Mouse (Mus musculus) embryonic facial prominence, embryonic 15.5 days (tissue): ENCODE data around the gene Polr3f. TPM values are rescaled to one million over a fixed set of nuclear protein-coding genes. Genes with fewer than 3 reads are reported as not detected.

Source experiments
- ATAC-seq: fragments of 200-750 bp; cut with Nextera tagmentation; 2 replicates; pipeline ENCODE4 v1.8.0; 2017; ENCODE audit warnings: low read depth, moderate TSS enrichment; ENCODE audit not compliant: insufficient number of reproducible peaks, low FRiP score, low TSS enrichment
- H3K27ac ChIP-seq: fragments of 300-500 bp; sonication (generic); replicated peaks from 2 replicates; pipeline ENCODE4 v1.5.1; 2015; ENCODE audit warnings: mild to moderate bottlenecking, inconsistent platforms
- H3K27me3 ChIP-seq: fragments of 300-500 bp; sonication (generic); 2 replicates; pipeline ENCODE4 v1.6.1; 2015; ENCODE audit warnings: inconsistent platforms
- H3K36me3 ChIP-seq: fragments of 300-500 bp; sonication (generic); 2 replicates; pipeline ENCODE4 v1.6.1; 2015; ENCODE audit warnings: mild to moderate bottlenecking, inconsistent platforms
- H3K4me1 ChIP-seq: fragments of 300-500 bp; sonication (generic); 2 replicates; pipeline ENCODE4 v1.6.1; 2015; ENCODE audit warnings: inconsistent platforms
- H3K4me2 ChIP-seq: fragments of 300-500 bp; sonication (generic); replicated peaks from 2 replicates; pipeline ENCODE4 v1.6.1; 2015; ENCODE audit warnings: mild to moderate bottlenecking, inconsistent platforms
- H3K4me3 ChIP-seq: fragments of 300-500 bp; sonication (generic); replicated peaks from 2 replicates; pipeline ENCODE4 v1.5.1; 2015; ENCODE audit warnings: mild to moderate bottlenecking, inconsistent platforms
- H3K9ac ChIP-seq: fragments of 300-500 bp; sonication (generic); 2 replicates; pipeline ENCODE4 v1.6.1; 2015; ENCODE audit warnings: inconsistent platforms
- H3K9me3 ChIP-seq: fragments of 300-500 bp; sonication (generic); replicated peaks from 2 replicates; pipeline ENCODE4 v1.6.1; 2016; ENCODE audit warnings: inconsistent platforms
- WGBS: fragments of 180-500 bp; shearing (Covaris S2); methylation state at CpG from one replicate; pipeline ENCODE4 v1.1.7; 2015; 5-methylcytosine and 5-hydroxymethylcytosine counted together
- polyA plus RNA-seq: library from polyadenylated mRNA; unstranded; fragments of >200 nt; fragmentation: Nextera tagmentation; extraction: Ambion mirVana; gene quantifications from 2 replicates; pipeline ENCODE4 v1.2.1, GENCODE M21; 2015

Gene Polr3f
- polyA plus RNA-seq = 22.6 and 26.0 TPM in 2 replicates

GRCm38 (mm10) chr2:144526981-144527820 is at the start of gene Polr3f, which contains the start of gene Dzank1:
Polr3f (plus strand) TSS chr2:144527718.
Dzank1 (minus strand) TSS chr2:144527414.
- Histone ChIP-seq H3K27ac (peak within 1 kb of the TSS; percentile 93), H3K27me3 (peaks cover 7% of the 10 kb centered on the region; the same call in 1 of the 2 replicates), H3K4me3 (peak within 1 kb of the TSS; percentile 72), H3K9me3 (no peaks in the 10 kb centered on the region), H3K36me3 (peaks cover 8% of the 10 kb centered on the region), H3K4me1 (peaks cover 14% of the 10 kb centered on the region; the same call in 1 of the 2 replicates), H3K4me2 (peak within 1 kb of the TSS; percentile 90), H3K9ac (peak within 1 kb of the TSS; percentile 86)
- WGBS = 1% methylated on average over 56 of the region's 56 CpGs
- peak; percentile 96 for ATAC-seq

GRCm38 (mm10) chr2:144479421-144479820 is 48.1 kb upstream of the Polr3f start:
- Histone ChIP-seq H3K36me3 (no peaks in the 10 kb centered on the region), H3K27me3 (no peaks in the 10 kb centered on the region), H3K9me3 (no peaks in the 10 kb centered on the region), H3K4me2 (no peak overlapping the region), H3K4me3 (no peak overlapping the region), H3K27ac (no peak overlapping the region), H3K4me1 (no peaks in the 10 kb centered on the region), H3K9ac (no peak overlapping the region)
- ATAC-seq = no peak
- WGBS = 67% methylated on average over 2 of the region's 2 CpGs

- ATAC-seq = no peak
These were observed 43.4 kb upstream of the Polr3f start for GRCm38 (mm10) chr2:144484084-144484483.

GRCm38 (mm10) chr2:144485439-144485838 is 42.1 kb upstream of the Polr3f start:
- no peak overlapping the region for H3K27ac ChIP-seq
- H3K4me1 ChIP-seq = peaks cover 11% of the 10 kb centered on the region; the same call in 1 of the 2 replicates
- H3K4me2 ChIP-seq = no peak overlapping the region
- H3K4me3 ChIP-seq = no peak overlapping the region
- no peaks in the 10 kb centered on the region for H3K36me3 ChIP-seq
- H3K27me3 ChIP-seq = no peaks in the 10 kb centered on the region
- WGBS = 82% methylated on average over 7 of the region's 7 CpGs
- H3K9me3 ChIP-seq = no peaks in the 10 kb centered on the region
- H3K9ac ChIP-seq = no peak overlapping the region
- ATAC-seq = no peak

More at GRCm38 (mm10) chr2:144484084-144484483, 43.4 kb upstream of the Polr3f start:
- no peaks in the 10 kb centered on the region for H3K27me3 ChIP-seq
- no peak overlapping the region for H3K9ac ChIP-seq
- H3K4me3 ChIP-seq = no peak overlapping the region
- no peak overlapping the region for H3K27ac ChIP-seq
- no peaks in the 10 kb centered on the region for H3K36me3 ChIP-seq
- peaks cover 11% of the 10 kb centered on the region; the same call in 1 of the 2 replicates for H3K4me1 ChIP-seq
- 21% methylated on average over 1 of the region's 1 CpGs for WGBS
- H3K9me3 ChIP-seq = no peaks in the 10 kb centered on the region
- no peak overlapping the region for H3K4me2 ChIP-seq

GRCm38 (mm10) chr2:144487476-144487875 is 40.0 kb upstream of the Polr3f start:
- peak; percentile 76 for ATAC-seq
- Histone ChIP-seq H3K9me3 (no peaks in the 10 kb centered on the region), H3K36me3 (no peaks in the 10 kb centered on the region), H3K4me3 (no peak overlapping the region), H3K27ac (no peak overlapping the region), H3K9ac (no peak overlapping the region), H3K27me3 (no peaks in the 10 kb centered on the region), H3K4me2 (no peak overlapping the region), H3K4me1 (peaks cover 11% of the 10 kb centered on the region; the same call in 1 of the 2 replicates)
- 44% methylated on average over 6 of the region's 6 CpGs for WGBS

GRCm38 (mm10) chr2:144489342-144489741 is 38.2 kb upstream of the Polr3f start:
- WGBS = 83% methylated on average over 5 of the region's 5 CpGs

GRCm38 (mm10) chr2:144502134-144502533 is 25.4 kb upstream of the Polr3f start:
- no peak overlapping the region for H3K4me2 ChIP-seq
- no peak overlapping the region for H3K27ac ChIP-seq
- no peaks in the 10 kb centered on the region for H3K36me3 ChIP-seq
- H3K9me3 ChIP-seq = no peaks in the 10 kb centered on the region
- no peak overlapping the region for H3K9ac ChIP-seq
- H3K27me3 ChIP-seq = no peaks in the 10 kb centered on the region
- no peaks in the 10 kb centered on the region for H3K4me1 ChIP-seq
- ATAC-seq = no peak
- WGBS = 78% methylated on average over 6 of the region's 6 CpGs
- H3K4me3 ChIP-seq = no peak overlapping the region

More at GRCm38 (mm10) chr2:144489342-144489741, 38.2 kb upstream of the Polr3f start:
- H3K9ac ChIP-seq = no peak overlapping the region
- H3K27ac ChIP-seq = no peak overlapping the region
- no peaks in the 10 kb centered on the region for H3K9me3 ChIP-seq
- H3K4me2 ChIP-seq = no peak overlapping the region
- no peaks in the 10 kb centered on the region for H3K36me3 ChIP-seq
- ATAC-seq = no peak
- H3K4me1 ChIP-seq = peaks cover 11% of the 10 kb centered on the region; the same call in 1 of the 2 replicates
- H3K27me3 ChIP-seq = no peaks in the 10 kb centered on the region
- no peak overlapping the region for H3K4me3 ChIP-seq

GRCm38 (mm10) chr2:144514619-144515018 is 12.9 kb upstream of the Polr3f start:
- ATAC-seq = no peak
- no peak overlapping the region for H3K9ac ChIP-seq
- H3K27ac ChIP-seq = no peak overlapping the region
- H3K4me2 ChIP-seq = no peak overlapping the region
- H3K36me3 ChIP-seq = no peaks in the 10 kb centered on the region
- H3K4me1 ChIP-seq = no peaks in the 10 kb centered on the region
- H3K4me3 ChIP-seq = no peak overlapping the region
- no peaks in the 10 kb centered on the region for H3K9me3 ChIP-seq
- H3K27me3 ChIP-seq = no peaks in the 10 kb centered on the region
- WGBS = 85% methylated on average over 3 of the region's 3 CpGs

GRCm38 (mm10) chr2:144519772-144520171 is 7.7 kb upstream of the Polr3f start:
- H3K9me3 ChIP-seq = no peaks in the 10 kb centered on the region
- H3K4me3 ChIP-seq = no peak overlapping the region
- ATAC-seq = no peak
- no peaks in the 10 kb centered on the region for H3K4me1 ChIP-seq
- no peak overlapping the region for H3K4me2 ChIP-seq
- no peaks in the 10 kb centered on the region for H3K36me3 ChIP-seq
- no peak overlapping the region for H3K27ac ChIP-seq
- H3K9ac ChIP-seq = no peak overlapping the region
- WGBS = 71% methylated on average over 3 of the region's 3 CpGs
- H3K27me3 ChIP-seq = no peaks in the 10 kb centered on the region

GRCm38 (mm10) chr2:144525856-144526255 is 1.7 kb upstream of the Polr3f start:
- no peak overlapping the region for H3K4me3 ChIP-seq
- no peak overlapping the region for H3K27ac ChIP-seq
- H3K4me2 ChIP-seq = no peak overlapping the region
- H3K4me1 ChIP-seq = peaks cover 14% of the 10 kb centered on the region; the same call in 1 of the 2 replicates
- WGBS = 60% methylated on average over 10 of the region's 10 CpGs
- peaks cover 2% of the 10 kb centered on the region; the same call in 1 of the 2 replicates for H3K36me3 ChIP-seq
- H3K9ac ChIP-seq = no peak overlapping the region
- no peak for ATAC-seq
- no peaks in the 10 kb centered on the region for H3K9me3 ChIP-seq
- peaks cover 7% of the 10 kb centered on the region; the same call in 1 of the 2 replicates for H3K27me3 ChIP-seq

- Histone ChIP-seq H3K4me3 (peak overlapping the region; percentile 72), H3K4me1 (peaks cover 14% of the 10 kb centered on the region; the same call in 1 of the 2 replicates), H3K27ac (peak overlapping the region; percentile 93), H3K4me2 (peak overlapping the region; percentile 90), H3K36me3 (peaks cover 12% of the 10 kb centered on the region), H3K27me3 (peaks cover 7% of the 10 kb centered on the region; the same call in 1 of the 2 replicates), H3K9ac (peak overlapping the region; percentile 86), H3K9me3 (no peaks in the 10 kb centered on the region)
- ATAC-seq = 0 out of 2 replicates have a peak, but pooled peaks have one; percentile 12
- under 1% methylated on average over 25 of the region's 25 CpGs for WGBS
These were observed 280 bp downstream of the Polr3f start for GRCm38 (mm10) chr2:144527821-144528174.
